Comparison of ENCODE assay signal across 8 mouse cellular contexts in the genomic region with DNA sequence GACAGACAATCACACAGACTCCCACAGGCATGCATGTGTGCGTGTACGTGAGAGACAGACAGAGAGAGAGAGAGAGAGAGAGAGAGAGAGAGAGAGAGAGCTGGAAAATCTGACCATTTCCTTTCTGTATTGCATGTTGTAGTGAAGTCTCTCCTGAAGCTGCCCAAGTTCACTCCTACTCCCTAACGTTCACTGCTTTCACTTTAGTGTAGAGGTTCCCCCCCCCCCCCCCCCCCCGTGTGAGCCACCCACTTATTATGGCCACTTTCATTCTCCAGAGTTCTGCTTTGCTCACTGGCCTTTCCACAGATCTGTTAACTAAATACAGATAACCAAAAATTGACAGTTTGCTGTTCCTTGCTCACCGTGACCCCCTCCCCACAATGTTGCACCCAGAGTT. TPM values are rescaled to one million over a fixed set of nuclear protein-coding genes. Genes with fewer than 3 reads are reported as not detected.
DNase-seq lines count a peak whose midpoint lies in the region; ATAC-seq and TF ChIP-seq lines count a peak whose summit lies in the region.

No protein-coding gene starts in this region.

- no peak for TF ChIP-seq EP300 in heart, adult 2 months (IDR thresholded peaks at IDR 0.05; ENCODE audit: insufficient read depth, low read depth, low read length)

- no peaks in the 10 kb centered on the region for H3K9me3 ChIP-seq in hindbrain, embryonic 13.5 days
- H3K9me3 ChIP-seq in midbrain, embryonic 14.5 days (ENCODE audit: control insufficient read depth, low read length), result no peaks in the 10 kb centered on the region

- H3K27me3 ChIP-seq in heart, adult 2 months (ENCODE audit: control insufficient read depth, insufficient read depth, low read length), result no peaks in the 10 kb centered on the region
- no peaks in the 10 kb centered on the region for H3K27me3 ChIP-seq in hindbrain, embryonic 13.5 days
- no peaks in the 10 kb centered on the region for H3K27me3 ChIP-seq in midbrain, embryonic 14.5 days (ENCODE audit: control insufficient read depth, insufficient read depth, low read length)

- 0 out of 2 replicates have a peak, but pooled peaks cover 2% of the 10 kb centered on the region for H3K79me2 ChIP-seq in heart, adult 2 months (replicated peaks; ENCODE audit: control insufficient read depth, insufficient read depth, low read length)

- intact Hi-C loops in heart, adult 2 months (cut with DNase I), result no loop called here
- intact Hi-C loops in heart, postnatal 25 days (cut with DNase I), result loop anchor here (2.0 kb wide), 1 partner anchor 33 kb away; a partner anchor contains a TSS
- intact Hi-C loops in left cerebral cortex, postnatal 4 days (cut with DNase I), result no loop called here

- no peak for TF ChIP-seq CTCF in heart, adult 2 months (IDR thresholded peaks at IDR 0.05)
- TF ChIP-seq CTCF in bone marrow, adult 2 months (IDR thresholded peaks at IDR 0.05; ENCODE audit: control insufficient read depth, insufficient read depth, low read length), result no peak

- peak overlapping the region; percentile 57 for H3K9ac ChIP-seq in heart, adult 2 months (ENCODE audit: low read depth, low read length)
- no peak overlapping the region for H3K9ac ChIP-seq in hindbrain, embryonic 13.5 days
- no peak overlapping the region; the same call in 1 of the 2 replicates for H3K9ac ChIP-seq in midbrain, embryonic 14.5 days (replicated peaks; ENCODE audit: low read length)

- peak overlapping the region; percentile 78; the same call in 1 of the 2 replicates for H3K4me3 ChIP-seq in heart, adult 2 months
- H3K4me3 ChIP-seq in bone marrow, adult 2 months (replicated peaks; ENCODE audit: control insufficient read depth, low read depth, low read length), result peak overlapping the region; percentile 57
- H3K4me3 ChIP-seq in hindbrain, embryonic 13.5 days, result peak overlapping the region; percentile 67
- no peak overlapping the region for H3K4me3 ChIP-seq in midbrain, embryonic 14.5 days (replicated peaks; ENCODE audit: low read depth, low read length)

- H3K36me3 ChIP-seq in heart, adult 2 months (ENCODE audit: control insufficient read depth, insufficient read depth, low read length), result peaks cover 7% of the 10 kb centered on the region
- peaks cover 9% of the 10 kb centered on the region for H3K36me3 ChIP-seq in hindbrain, embryonic 13.5 days
- H3K36me3 ChIP-seq in midbrain, embryonic 14.5 days (ENCODE audit: control insufficient read depth, insufficient read depth, low read length), result no peaks in the 10 kb centered on the region

- DNase-seq in heart, adult 2 months, result no peak
- DNase-seq in heart, postnatal 25 days (ENCODE audit: low spot score), result no peak
- no peak for DNase-seq in midbrain, embryonic 14.5 days
- no peak for DNase-seq in layer of hippocampus, adult 8-10 months (ENCODE audit: low spot score in 2 of 2)
- DNase-seq in urinary bladder, postnatal 25 days (ENCODE audit: low spot score), result no peak
- DNase-seq in left cerebral cortex, postnatal 4 days, result no peak

- no peak for ATAC-seq in hindbrain, embryonic 13.5 days (ENCODE audit: low FRiP score)
- no peak for ATAC-seq in midbrain, embryonic 14.5 days (ENCODE audit: low FRiP score, low TSS enrichment)

- WGBS in heart, adult 2 months, result 20% methylated on average over 5 of the region's 5 CpGs
- 7% methylated on average over 5 of the region's 5 CpGs for WGBS in bone marrow, adult 2 months
- WGBS in hindbrain, embryonic 13.5 days, result 49% methylated on average over 5 of the region's 5 CpGs
- 55% methylated on average over 4 of the region's 5 CpGs for WGBS in midbrain, embryonic 14.5 days

- H3K4me1 ChIP-seq in heart, adult 2 months (ENCODE audit: control insufficient read depth, insufficient read depth, low read length), result peaks cover 7% of the 10 kb centered on the region
- no peaks in the 10 kb centered on the region; the same call in 1 of the 2 replicates for H3K4me1 ChIP-seq in bone marrow, adult 2 months (ENCODE audit: control insufficient read depth, insufficient read depth, low read length)
- H3K4me1 ChIP-seq in hindbrain, embryonic 13.5 days (replicated peaks), result peaks cover 18% of the 10 kb centered on the region
- peaks cover 9% of the 10 kb centered on the region for H3K4me1 ChIP-seq in midbrain, embryonic 14.5 days (ENCODE audit: control insufficient read depth, insufficient read depth, low read length)

- H3K27ac ChIP-seq in heart, adult 2 months, result peak overlapping the region; percentile 94
- H3K27ac ChIP-seq in bone marrow, adult 2 months (ENCODE audit: control insufficient read depth, insufficient read depth, low read depth, low read length, poor library complexity), result no peak overlapping the region
- no peak overlapping the region; the same call in 1 of the 2 replicates for H3K27ac ChIP-seq in hindbrain, embryonic 13.5 days
- H3K27ac ChIP-seq in midbrain, embryonic 14.5 days (replicated peaks; ENCODE audit: low read depth, low read length), result no peak overlapping the region

- TF ChIP-seq POLR2A in heart, adult 2 months (IDR thresholded peaks at IDR 0.05; ENCODE audit: insufficient read depth, low read depth, low read length), result no peak
- no peak for TF ChIP-seq POLR2A in bone marrow, adult 2 months (IDR thresholded peaks at IDR 0.05; ENCODE audit: borderline replicate concordance, control insufficient read depth, low read depth, low read length)

- H3K4me2 ChIP-seq in hindbrain, embryonic 13.5 days, result peak overlapping the region; percentile 51
- H3K4me2 ChIP-seq in midbrain, embryonic 14.5 days (ENCODE audit: low read length), result peak overlapping the region; percentile 55

RNA-seq across cellular contexts. Expression of a gene that starts 1.0 kb away (rescaled TPM):
- 10 to 100 TPM; 37.3 to 43.7 TPM for total RNA-seq in heart, adult 2 months (2021)
- polyA plus RNA-seq in heart, adult 2 months (2012; rRNA removed), result 21.8 and 37.1 TPM in 2 replicates
- 10 to 100 TPM; 33.9 to 35.9 TPM for total RNA-seq in heart, postnatal 25 days (2021)
- polyA plus RNA-seq in bone marrow, adult 2 months (2011; ENCODE audit: insufficient read depth, insufficient read length, low replicate concordance, missing spikeins), result 37.4 and 67.8 TPM in 2 replicates
- polyA plus RNA-seq in hindbrain, embryonic 13.5 days (2015; fragmentation: Nextera tagmentation; extraction: Ambion mirVana), result 70.4 and 71.8 TPM in 2 replicates
- 58.4 and 77.2 TPM in 2 replicates for polyA plus RNA-seq in midbrain, embryonic 14.5 days (2014; fragmentation: Nextera tagmentation; extraction: Ambion mirVana)
- total RNA-seq in layer of hippocampus, adult 8-10 months (2022), result 10 to 100 TPM; 42.1 to 48.0 (median 44.9) TPM
- total RNA-seq in left cerebral cortex, postnatal 4 days (2021), result 10 to 100 TPM; 33.5 to 43.3 TPM

RNA-seq across cellular contexts. Expression of a gene that starts 33.1 kb away (rescaled TPM):
- total RNA-seq in heart, adult 2 months (2021), result 10 to 100 TPM; 31.5 to 57.9 TPM
- 26.5 and 32.4 TPM in 2 replicates for polyA plus RNA-seq in heart, adult 2 months (2012; rRNA removed)
- total RNA-seq in heart, postnatal 25 days (2021), result 10 to 100 TPM; 42.2 to 45.5 TPM
- 76.7 and 82.1 TPM in 2 replicates for polyA plus RNA-seq in bone marrow, adult 2 months (2011; ENCODE audit: insufficient read depth, insufficient read length, low replicate concordance, missing spikeins)
- 81.7 and 82.6 TPM in 2 replicates for polyA plus RNA-seq in hindbrain, embryonic 13.5 days (2015; fragmentation: Nextera tagmentation; extraction: Ambion mirVana)
- 63.6 and 66.6 TPM in 2 replicates for polyA plus RNA-seq in midbrain, embryonic 14.5 days (2014; fragmentation: Nextera tagmentation; extraction: Ambion mirVana)
- 10 to 100 TPM; 35.5 to 42.6 (median 39.6) TPM for total RNA-seq in layer of hippocampus, adult 8-10 months (2022)
- total RNA-seq in left cerebral cortex, postnatal 4 days (2021), result 10 to 100 TPM; 56.7 to 57.5 TPM
